Mouse (Mus musculus) left cerebral cortex, postnatal 25 days (tissue): ENCODE results near the gene Sstr4. TPM values are rescaled to one million over a fixed set of nuclear protein-coding genes. Genes with fewer than 3 reads are reported as not detected.

Experiments
- DNase-seq, 2 experiments: peaks; one replicate each; pipeline ENCODE4 v3.0.0; 2022; ENCODE audit warnings: low spot score in 2 of 2, mixed read lengths in 1 of 2
- intact Hi-C: fragments of 180-260 bp; cut with DNase I; formaldehyde crosslinking; loops from one replicate; pipeline ENCODE4 v1.15.1; 2025
- total RNA-seq, 2 experiments: library from RNA; stranded (reverse); gene quantifications; 2 replicates each; pipeline ENCODE4 v1.2.3; 2021

The Sstr4 gene
- total RNA-seq, 2 experiments from 2014 or later, result 35.1 to 42.9 TPM

GRCm38 (mm10) chr2:148419776-148420175 lies 24.6 kb downstream of the Sstr4 start:
- DNase-seq, result no peak
- intact Hi-C loops, result no loop called here

- no peak for DNase-seq
- intact Hi-C loops, result no loop called here
These were observed 26.0 kb downstream of the Sstr4 start for GRCm38 (mm10) chr2:148421112-148421511.

- DNase-seq, result no peak
- intact Hi-C loops, result no loop called here
These were observed 26.6 kb downstream of the Sstr4 start for GRCm38 (mm10) chr2:148421706-148422105.

GRCm38 (mm10) chr2:148425709-148426382 lies 30.7 kb downstream of the Sstr4 start:
- DNase-seq, result no peak
- intact Hi-C loops, result no loop called here

GRCm38 (mm10) chr2:148427553-148427952 lies 32.4 kb downstream of the Sstr4 start:
- DNase-seq, result no peak
- intact Hi-C loops, result no loop called here

GRCm38 (mm10) chr2:148428523-148428922 lies 33.4 kb downstream of the Sstr4 start:
- DNase-seq, result no peak
- intact Hi-C loops, result no loop called here

GRCm38 (mm10) chr2:148429001-148429505 lies 33.9 kb downstream of the Sstr4 start:
- intact Hi-C loops, result no loop called here
- no peak for DNase-seq

GRCm38 (mm10) chr2:148430941-148431340 lies 35.8 kb downstream of the Sstr4 start:
- intact Hi-C loops, result no loop called here
- DNase-seq, result no peak

GRCm38 (mm10) chr2:148432346-148432745 lies 37.2 kb downstream of the Sstr4 start:
- DNase-seq, result no peak
- intact Hi-C loops, result no loop called here

GRCm38 (mm10) chr2:148436285-148436684 lies 41.1 kb downstream of the Sstr4 start:
- intact Hi-C loops, result no loop called here
- DNase-seq, result no peak

GRCm38 (mm10) chr2:148439691-148440276 lies 44.6 kb downstream of the Sstr4 start:
- no peak for DNase-seq
- intact Hi-C loops, result no loop called here

GRCm38 (mm10) chr2:148441421-148441820 lies 46.3 kb downstream of the Sstr4 start:
- intact Hi-C loops, result no loop called here
- no peak for DNase-seq

GRCm38 (mm10) chr2:148442172-148442571 lies 47.0 kb downstream of the Sstr4 start:
- no peak for DNase-seq
- intact Hi-C loops, result no loop called here

GRCm38 (mm10) chr2:148442710-148443109 lies 47.6 kb downstream of the Sstr4 start:
- intact Hi-C loops, result no loop called here
- DNase-seq, result no peak

- intact Hi-C loops, result no loop called here
- no peak for DNase-seq
These were observed 48.3 kb downstream of the Sstr4 start, which contains the start of gene Cd93 for GRCm38 (mm10) chr2:148443249-148443958. Gene Cd93 (minus strand): TSS chr2:148443563.

GRCm38 (mm10) chr2:148444472-148444871 lies 49.3 kb downstream of the Sstr4 start:
- intact Hi-C loops, result no loop called here

GRCm38 (mm10) chr2:148445616-148446015 lies 50.5 kb downstream of the Sstr4 start:
- intact Hi-C loops, result no loop called here
- no peak for DNase-seq

More at GRCm38 (mm10) chr2:148444472-148444871, 49.3 kb downstream of the Sstr4 start:
- DNase-seq, result no peak
